Mouse (Mus musculus) large intestine, adult 2 months (tissue): ENCODE measurements around the gene Crx. TPM values are rescaled to one million over a fixed set of nuclear protein-coding genes. Genes with fewer than 3 reads are reported as not detected.
"Not testable (repeated sequence)": the region's sequence is repeated elsewhere in the genome, so short reads cannot be mapped to it uniquely, and the experiment has no call there.

Experiments used
- DNase-seq: peaks from one replicate; pipeline ENCODE4 v3.0.0-alpha.2; 2012; ENCODE audit warnings: low read depth, low spot score
- WGBS: fragments of 180-500 bp; shearing (Covaris S2); methylation state at CpG from one replicate; pipeline ENCODE4 v1.1.7; 2018; 5-methylcytosine and 5-hydroxymethylcytosine counted together
- polyA plus RNA-seq: library from polyadenylated mRNA; depleted of rRNA; stranded (reverse); fragments of >200 nt; gene quantifications from 2 replicates; pipeline ENCODE4 v1.2.3, GENCODE M21; 2012; rRNA removed

Gene Crx
- not detected in 2 replicates for polyA plus RNA-seq

DNA sequence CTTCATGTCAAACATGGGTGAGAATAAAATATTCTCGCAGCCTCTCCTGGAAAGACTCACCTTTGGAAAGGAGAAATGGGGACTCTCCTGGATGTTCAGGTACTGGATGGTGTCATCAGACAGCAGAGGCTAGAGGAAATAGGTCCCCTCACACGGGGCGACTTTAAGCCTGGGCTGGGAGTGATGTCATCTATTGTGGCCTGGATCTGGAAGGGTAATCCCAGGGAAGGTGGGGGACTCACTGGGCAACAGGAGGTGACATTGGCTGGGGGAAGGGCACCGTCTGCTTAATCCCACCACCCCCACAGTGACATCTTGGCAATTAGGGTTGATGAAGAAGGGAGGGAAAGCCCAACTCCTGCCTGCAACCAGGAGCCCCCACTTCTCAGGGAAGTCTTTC, at the start of gene Crx:
Crx (minus strand) TSS at position 213 of the 400 bp plus-strand sequence.
- WGBS: 40% methylated on average over 4 of the region's 4 CpGs
- DNase-seq: no peak

DNA sequence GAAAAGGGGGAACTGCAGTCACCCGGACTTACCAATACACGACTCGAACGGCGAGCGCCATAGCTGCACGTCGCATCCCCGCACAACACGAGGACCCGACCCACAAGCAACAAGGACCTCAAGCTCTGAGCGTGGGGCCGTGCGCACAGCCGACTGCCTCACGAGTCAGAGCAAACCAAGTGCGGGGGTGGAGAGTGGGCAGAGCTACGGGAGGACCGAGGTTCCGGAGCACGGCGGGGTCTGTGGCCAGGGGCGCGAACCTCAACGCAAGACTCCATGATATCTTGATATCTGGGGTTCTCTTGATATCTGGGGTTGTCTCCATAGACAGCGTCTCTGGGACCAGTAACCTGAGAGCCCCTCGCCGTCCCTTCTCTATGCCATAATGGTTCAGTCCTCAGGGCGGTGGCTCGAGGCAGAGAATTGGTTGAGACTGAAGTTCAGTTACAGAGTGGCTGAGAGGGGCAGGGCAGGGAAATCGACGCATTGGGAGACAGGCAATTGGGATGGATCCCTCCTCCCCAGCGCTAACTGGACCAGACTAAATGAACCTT, 42.5 kb upstream of the Crx start, which contains the start of gene Selenow:
Selenow (minus strand) TSS at position 183 of the 554 bp plus-strand sequence.
- DNase-seq: peak; percentile 81
- under 1% methylated on average over 33 of the region's 33 CpGs for whole genome bisulfite sequencing

DNA sequence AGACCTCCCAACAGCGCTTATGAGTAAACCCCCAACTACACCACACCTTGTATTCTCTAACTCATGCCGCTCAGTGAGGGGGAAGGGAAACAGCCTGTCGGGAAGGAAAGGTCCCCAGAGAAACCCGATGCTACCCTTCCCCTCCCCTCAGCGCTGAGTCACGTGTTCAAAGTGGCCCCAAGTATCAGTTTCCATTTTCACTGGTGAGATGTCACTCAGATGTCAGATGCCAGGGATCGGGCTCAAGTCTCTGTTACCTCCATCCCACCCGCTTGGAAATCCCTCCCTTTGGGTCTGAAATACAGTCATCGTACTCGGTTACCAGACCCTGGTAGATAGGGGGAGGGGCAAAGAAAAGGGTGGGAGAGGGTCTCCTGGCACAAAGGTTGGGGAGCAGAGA, 42.0 kb upstream of the Crx start:
- no peak for DNase-seq

DNA sequence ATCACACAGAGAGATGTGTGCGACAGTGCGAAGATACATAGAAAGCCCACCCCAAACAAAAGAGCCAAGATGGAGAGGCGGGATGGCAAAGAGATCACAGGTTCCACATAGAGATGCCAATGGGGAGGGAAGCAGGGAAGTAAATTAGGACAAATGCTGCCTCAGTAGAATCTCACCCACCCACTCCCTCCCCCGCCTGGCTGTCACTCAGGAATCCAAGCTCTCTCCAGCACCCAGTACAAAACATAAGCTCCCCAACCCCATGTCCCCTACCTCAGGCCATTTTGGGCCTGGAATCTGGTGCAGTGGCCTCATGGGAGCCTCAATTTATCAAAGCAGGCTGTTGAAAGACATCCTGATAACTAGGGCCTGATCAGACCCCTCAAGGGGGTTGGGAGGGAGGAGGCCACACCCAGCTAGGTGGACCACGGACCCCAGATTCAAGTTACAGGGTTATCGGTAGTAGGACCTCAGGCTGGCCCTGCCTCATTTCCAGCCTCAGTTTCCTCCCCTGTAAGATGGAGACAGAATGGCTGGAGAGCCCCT, 41.0 kb upstream of the Crx start:
- WGBS: 81% methylated on average over 6 of the region's 6 CpGs
- no peak for DNase-seq

More for the DNA sequence above, 42.0 kb upstream of the Crx start:
- under 1% methylated on average over 10 of the region's 10 CpGs for WGBS

DNA sequence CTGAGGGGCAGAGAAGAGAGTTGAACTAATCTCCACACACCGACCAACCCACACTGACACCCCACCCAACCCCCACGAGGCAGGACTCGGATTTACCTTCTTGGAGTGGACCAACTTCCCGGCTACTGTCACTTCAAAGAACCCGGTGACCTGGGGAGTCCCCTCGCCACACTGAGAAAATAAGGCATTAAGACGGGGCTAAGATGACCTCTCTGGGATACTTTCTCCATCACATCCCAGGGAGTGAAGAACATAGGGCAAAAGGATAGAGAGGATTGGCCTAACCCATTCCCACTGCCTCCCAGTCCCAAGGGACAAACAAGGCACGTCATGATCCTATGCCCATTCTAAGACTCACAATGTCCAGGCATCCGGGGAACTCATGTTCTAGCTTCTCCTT, 40.2 kb upstream of the Crx start:
- WGBS: 93% methylated on average over 9 of the region's 9 CpGs

DNA sequence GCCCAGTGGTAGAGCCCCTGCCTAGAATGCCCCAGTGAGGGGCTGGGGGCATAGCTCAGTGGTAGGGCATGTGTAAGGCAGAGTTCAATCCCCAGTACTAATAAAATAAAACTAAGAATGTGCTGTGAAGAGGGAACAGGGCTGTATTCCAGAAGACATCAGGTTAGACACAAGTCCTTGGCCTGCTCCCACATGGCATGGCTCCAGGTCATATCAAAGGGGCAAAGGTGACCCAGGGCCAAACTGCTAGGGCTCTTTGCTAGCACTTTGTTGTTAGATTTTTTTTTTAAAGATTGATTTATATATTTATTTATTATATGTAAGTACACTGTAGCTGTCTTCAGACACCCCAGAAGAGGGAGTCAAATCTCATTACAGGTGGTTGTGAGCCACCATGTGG, 38.6 kb upstream of the Crx start:
- no peak for DNase-seq

More for the DNA sequence above, 40.2 kb upstream of the Crx start:
- no peak for DNase-seq

DNA sequence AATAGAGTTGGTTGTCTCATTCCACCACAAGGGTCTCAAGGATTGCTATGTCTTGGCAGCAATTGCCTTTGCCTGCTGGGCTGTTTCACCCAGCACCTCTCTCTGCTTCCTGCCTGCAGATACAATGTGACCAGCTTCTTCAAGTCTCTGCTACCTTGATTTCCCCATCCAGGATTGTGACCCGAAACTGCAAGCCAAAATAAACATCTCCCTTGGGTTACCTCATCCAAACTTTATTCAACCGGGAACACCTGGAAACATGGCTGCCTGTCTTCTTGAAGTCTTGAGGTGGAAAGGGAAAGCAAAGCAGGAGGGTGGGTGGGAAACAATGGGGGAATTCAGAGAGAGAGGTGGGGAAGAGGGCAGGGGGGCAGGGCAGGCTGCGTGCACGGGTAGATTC, 37.2 kb upstream of the Crx start:
- no peak for DNase-seq
- WGBS: 57% methylated on average over 4 of the region's 4 CpGs

DNA sequence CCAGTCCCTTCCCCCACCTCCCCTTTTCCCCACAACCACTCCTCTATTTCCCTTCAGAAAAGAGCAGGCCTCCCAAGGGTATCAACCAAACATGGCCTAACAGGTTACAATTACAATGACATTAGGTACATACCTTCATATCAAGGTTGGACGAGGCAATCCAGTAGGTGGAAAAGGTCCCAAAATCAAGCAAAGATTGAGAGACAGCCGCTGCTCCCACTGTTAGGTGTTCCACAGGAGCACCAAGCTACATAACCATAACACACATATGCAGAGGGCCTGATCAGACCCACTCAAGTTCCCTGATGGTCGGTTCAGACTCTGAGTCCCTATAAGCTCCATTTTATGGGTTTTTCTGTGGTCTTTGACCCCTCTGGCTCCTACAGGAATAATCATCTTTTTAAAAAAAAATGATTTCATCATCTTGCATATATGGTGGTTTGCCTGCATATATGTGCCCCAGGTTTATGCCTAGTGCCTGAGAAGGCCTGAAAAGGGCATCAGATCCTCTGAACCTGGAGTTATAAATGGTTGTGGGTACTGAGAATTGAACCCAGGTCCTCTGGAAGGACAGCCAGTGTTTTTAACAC, 36.5 kb upstream of the Crx start:
- no peak for DNase-seq
- WGBS: 70% methylated on average over 3 of the region's 3 CpGs

DNA sequence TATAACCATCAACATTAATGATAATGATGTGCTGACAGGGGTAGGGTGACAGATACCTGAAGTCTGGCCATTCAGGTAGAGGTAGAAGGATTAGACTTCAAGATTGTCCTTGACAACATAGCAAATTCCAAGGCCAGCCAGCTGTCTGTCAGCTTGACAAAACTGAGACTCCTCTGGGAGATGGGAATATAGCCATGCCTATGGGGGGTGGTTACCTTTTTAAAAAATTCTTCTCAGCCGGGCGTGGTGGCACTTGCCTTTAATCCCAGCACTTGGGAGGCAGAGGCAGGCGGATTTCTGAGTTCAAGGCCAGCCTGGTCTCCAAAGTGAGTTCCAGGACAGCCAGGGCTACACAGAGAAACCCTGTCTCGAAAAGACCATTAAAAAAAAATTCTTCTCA, 35.9 kb upstream of the Crx start:
- WGBS: 86% methylated on average over 4 of the region's 4 CpGs

DNA sequence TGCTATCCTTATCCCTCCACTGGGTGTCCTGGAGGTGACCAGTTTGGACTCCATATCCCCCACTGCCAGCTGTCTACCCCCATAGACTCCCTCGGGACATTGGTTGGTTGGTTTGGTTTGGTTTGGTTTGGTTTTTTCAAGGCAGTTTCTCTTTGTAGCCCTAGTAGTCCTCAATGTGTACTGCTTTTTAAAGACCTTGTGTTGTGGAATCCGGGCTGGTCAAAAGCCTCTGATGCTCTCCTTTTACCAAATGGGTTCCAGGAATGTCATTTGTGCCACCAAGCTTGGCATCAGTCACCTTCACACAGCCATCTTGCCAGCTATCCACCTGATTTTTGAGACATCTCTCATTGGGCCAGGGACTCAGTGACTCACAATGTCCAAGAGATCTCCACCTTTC, 35.0 kb upstream of the Crx start:
- DNase-seq: no peak
- WGBS: 79% methylated on average over 2 of the region's 2 CpGs

More for the DNA sequence above, 35.9 kb upstream of the Crx start:
- DNase-seq: not testable (repeated sequence)

DNA sequence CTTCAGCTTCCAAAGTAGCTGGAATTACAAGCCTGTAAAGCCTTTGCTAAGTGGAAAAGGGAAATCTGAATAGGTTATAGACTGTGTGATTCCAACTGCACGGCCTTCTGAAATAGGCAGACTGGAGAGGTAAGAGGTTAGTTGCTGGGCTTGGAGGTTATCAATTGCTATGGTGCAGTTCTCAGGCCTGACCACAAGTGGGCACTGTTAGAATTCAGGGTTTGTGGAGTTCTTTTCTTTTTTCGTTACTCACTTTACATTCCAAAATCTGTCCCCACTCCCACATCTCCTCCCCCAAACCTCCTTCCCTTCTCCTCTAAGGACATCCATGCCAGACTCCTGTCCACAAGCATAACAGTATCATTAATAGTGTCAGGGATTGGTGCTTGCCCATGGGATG, 34.5 kb upstream of the Crx start:
- WGBS: 31% methylated on average over 2 of the region's 2 CpGs
- no peak for DNase-seq

DNA sequence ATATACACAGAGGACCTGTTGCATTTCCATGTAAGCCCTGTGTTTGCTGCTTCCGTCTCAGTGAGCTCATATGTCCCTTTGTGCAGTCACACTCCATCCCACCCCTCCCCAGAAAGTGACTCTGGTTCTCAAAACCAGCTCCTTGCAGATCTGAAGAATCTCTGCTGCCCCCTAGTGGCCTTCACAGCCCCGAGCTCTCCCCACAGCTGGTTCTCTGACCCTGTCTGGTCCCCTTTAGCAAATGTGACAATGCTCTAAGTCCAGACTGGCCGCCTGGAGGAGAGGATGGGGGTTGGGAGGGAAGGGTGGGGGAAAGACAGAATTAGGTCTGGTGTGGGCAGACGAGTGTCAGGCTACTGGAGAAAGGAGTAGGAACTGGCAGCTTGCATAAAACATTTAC, 32.4 kb upstream of the Crx start:
- WGBS: 3% methylated on average over 4 of the region's 4 CpGs
- no peak for DNase-seq

DNA sequence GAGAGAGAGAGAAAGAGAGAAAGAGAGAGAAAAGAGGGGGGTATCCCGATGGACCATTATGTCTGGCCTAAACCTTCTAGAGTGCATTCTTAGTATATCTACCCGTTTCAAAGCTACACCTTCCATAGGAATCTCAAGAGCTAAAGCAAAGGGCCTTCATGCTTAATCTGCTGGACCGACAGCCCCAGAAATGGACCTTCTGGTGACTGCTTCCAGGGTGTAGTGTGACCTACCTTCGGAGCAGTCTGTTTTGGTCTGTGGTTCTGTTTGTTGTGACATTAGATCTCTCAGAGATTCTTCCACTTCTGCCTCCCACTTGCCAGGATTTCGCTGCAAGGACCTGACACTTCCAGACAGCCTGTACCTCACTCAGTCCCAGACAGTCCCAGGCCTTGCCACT, 30.8 kb upstream of the Crx start:
- DNase-seq: no peak
- 76% methylated on average over 5 of the region's 5 CpGs for WGBS

DNA sequence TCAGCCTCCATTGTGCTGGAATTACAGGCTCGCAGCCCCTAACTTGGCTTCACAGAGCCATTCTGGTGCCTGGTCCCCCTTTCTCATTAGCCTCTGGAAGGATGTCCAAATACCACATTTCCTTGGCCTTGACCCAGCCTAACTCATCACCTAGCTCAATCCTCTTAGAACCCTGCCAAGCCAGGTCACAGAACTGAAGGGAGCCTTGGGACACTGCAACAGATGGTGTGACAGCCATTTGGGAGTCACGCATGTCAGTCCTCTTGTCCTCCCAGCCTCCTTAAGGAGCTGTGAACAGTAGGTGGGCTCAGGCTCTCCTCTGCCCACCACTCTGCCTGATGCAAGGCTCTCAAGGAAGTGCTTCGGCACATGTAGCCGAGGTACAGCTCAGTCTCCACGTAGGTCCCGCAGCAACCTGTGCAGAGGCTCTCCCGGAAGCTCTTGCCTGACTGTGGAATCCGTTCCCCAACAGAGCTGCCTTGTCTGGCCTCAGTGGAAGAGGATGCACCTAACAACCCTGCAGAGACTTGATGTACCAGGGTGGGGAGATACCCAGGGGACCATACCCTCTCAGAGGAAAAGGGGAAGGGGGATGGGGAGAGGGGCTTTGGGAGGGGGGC, 28.3 kb upstream of the Crx start:
- 82% methylated on average over 8 of the region's 8 CpGs for WGBS
- no peak for DNase-seq

DNA sequence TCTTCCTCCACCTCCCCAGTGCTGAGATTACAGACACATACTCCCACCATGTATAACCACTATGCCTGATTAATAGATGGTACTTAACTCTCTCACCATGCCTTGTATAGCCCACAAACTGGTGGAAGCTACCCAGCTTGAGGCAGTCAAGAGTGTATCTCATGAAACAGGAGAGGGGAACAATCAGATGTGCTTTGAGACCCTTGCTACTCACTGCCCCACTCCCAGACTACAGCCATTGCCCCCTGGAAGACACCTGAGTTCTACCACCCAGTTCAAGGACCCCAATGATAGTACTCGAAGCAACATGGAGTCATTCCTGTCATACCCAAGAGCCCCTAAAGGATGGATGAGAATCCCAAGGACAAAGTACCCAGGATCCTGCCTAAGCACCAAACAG, 26.8 kb upstream of the Crx start:
- DNase-seq: no peak
- 68% methylated on average over 1 of the region's 1 CpGs for WGBS

DNA sequence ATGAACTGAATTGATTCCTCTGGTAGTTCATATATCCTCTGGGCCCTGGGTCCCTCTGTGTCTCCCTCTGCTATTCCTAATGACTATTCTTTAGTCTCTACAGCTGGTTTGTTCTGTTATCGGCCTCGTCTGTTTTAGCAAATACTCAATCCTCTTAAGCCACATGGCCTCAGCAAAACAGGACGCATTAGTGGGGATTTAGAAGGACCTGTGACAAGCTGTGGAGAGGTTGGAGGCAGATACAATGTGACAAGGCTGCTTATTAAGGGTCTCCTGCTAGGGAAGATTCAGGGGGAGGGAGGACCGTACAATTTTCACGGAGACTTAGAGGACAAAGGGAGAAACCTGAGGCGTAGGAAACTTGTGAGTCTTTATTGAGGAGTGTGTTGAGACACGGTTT, 26.1 kb upstream of the Crx start:
- 75% methylated on average over 7 of the region's 7 CpGs for WGBS
- no peak for DNase-seq

DNA sequence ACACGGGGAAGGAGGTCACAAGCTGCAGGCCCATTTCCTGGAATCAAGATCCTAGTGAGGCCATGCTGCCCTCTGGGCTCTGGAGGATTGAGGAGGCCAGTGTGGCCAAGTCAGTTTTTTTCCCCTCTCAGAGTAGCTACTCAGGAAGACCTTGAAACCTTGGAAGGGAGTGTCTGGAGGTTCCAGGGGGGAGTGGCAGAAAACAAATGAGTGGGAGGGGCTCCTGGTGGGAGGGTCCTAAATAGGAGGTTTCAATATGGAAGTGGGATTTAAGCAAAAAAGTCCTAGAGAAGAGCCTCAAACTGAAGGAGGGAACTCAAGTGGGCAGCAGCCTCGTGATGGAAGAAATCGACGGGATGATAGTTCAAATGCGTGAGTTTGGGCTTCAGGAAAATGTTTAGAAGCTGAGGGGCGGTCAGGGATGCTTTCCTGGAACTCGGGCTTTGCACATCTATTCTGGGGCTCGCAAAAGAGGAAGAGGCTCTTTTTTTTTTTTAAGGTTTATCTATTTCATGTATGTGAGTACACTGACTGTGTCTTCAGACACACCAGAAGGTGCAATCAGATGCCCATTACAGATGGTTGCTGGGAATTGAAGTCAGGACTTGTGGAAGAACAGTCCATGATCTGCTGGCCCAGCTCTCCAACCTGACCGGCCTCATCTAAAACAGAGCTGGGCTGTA, 21.7 kb upstream of the Crx start:
- WGBS: 78% methylated on average over 9 of the region's 9 CpGs
- DNase-seq: no peak

DNA sequence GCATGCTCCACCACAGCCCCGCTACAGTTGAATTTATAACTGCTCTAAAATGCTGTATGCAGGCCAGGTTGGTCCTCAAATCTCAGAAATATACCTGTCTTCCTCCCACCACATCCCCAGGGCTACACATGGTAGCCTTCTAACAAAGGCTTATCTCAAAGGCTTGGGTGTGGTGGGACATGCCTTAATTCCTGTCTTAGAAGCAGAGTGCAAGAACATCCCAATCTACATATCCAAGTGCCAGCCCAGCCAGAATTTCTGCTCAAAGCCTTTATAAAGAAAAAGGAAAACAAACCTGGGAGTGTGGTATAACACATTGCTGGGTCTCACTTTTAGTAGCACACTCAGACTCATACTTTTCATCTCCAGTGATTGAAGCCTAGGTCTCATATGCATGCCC, 14.5 kb upstream of the Crx start:
- 70% methylated on average over 1 of the region's 1 CpGs for WGBS
- no peak for DNase-seq

DNA sequence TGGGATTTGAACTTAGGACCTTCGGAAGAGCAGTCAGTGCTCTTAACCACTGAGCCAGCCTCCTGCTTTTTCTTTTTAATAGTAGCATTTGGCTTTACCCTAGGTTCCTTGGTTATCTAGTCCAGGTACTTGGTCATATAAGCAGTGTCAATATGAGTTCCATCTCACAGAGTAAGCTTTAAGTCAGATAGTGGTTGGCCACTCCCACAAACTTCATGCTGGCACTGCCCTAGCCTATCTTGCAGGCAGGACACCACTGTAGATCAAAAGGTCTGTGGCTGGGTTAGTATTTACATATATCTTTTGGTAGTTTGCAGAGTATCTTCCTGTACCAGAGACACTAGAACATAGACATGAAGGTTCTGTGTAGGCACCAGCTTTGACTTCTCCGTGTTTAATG, 4.4 kb upstream of the Crx start:
- DNase-seq: no peak
- WGBS: 84% methylated on average over 2 of the region's 2 CpGs

DNA sequence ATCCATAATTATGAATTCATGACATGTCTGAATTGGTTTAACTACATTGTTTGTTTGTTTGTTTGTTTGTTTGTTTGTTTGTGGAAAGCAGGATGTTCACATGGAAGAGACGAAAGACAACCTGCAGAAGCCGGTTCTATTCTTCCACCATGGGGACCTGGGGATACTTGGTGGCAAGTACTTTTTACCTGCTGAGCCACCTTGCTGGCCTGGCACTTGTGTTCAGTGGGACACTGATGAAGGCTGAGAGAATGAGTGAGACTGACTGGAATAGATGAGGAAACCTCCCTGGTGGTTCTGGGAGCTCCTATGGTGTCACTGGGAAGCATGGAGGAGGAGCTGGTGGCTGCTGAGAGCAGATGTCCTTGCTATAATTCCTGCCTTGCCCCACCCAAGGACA, 2.5 kb upstream of the Crx start, which contains the start of gene Crxos:
Crxos (plus strand) TSS at position 301 of the 400 bp plus-strand sequence.
- no peak for DNase-seq
- 78% methylated on average over 2 of the region's 2 CpGs for WGBS

DNA sequence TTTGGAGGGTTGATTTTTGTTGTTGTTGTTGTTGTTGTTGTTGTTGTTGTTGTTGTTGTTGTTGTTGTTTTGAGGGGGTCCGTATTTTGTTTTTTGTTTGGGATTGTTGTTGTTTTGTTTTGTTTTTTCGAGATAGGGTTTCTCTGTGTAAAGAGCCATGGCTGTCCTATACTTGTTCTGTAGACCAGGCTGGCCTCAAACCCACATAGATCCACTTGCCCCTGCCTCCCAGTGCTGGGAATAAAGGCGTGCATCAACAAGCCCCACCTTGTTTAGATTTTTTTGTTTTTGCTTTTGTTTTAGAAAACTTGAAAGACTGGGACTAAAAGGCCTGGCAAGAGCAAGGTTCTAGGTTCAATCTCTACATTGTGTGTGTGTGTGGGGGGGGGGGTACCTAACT, 2.1 kb upstream of the Crx start:
- no peak for DNase-seq
- WGBS: 69% methylated on average over 3 of the region's 3 CpGs
